ENCODE assay signal across 12 mouse cellular contexts in the genomic region with DNA sequence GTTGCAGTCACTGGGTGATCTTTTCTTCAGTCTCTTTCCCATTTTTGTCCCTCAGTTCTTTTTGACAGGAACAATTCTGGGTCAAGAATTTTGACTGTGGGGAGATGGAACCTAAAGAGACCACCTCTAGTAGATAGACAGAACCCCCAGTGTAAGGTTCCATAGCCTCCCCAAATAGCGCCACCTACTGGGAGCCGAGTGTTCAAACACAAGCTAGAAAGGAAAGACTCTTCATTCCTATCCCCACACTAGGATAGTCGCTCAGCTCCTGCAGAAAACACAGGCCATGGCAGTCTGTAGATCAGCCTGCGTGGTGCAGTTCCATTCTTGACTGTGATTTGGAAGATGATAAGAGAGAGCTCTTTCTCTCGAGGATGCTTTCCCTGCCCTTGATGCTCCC.
DNase-seq lines count a peak whose midpoint lies in the region; ATAC-seq and TF ChIP-seq lines count a peak whose summit lies in the region.
"Had no signal": no experiment of that assay in that cellular context is flagged by ENCODE, and none has a peak within 500 bp of the region (broad histone marks: within the 10 kb centered on the region; RNA-seq: fewer than 3 reads in every experiment).

No protein-coding gene starts in this region.

- no peak overlapping the region for H3K9ac ChIP-seq in lung, postnatal 0 days (replicated peaks; ENCODE audit: low read depth)
- H3K9ac ChIP-seq: forebrain, embryonic 12.5 days; midbrain, embryonic 12.5 days had no signal

- no peak for ATAC-seq in lung, postnatal 0 days

- 49% methylated on average over 5 of the region's 5 CpGs for WGBS in lung, postnatal 0 days

- no peaks in the 10 kb centered on the region for H3K36me3 ChIP-seq in E14TG2a.4 (ENCODE audit: insufficient read depth, low read length)
- H3K36me3 ChIP-seq in lung, postnatal 0 days (ENCODE audit: insufficient read depth, low read length) = no peaks in the 10 kb centered on the region
- H3K36me3 ChIP-seq: forebrain, embryonic 12.5 days; midbrain, embryonic 12.5 days had no signal

- no peaks in the 10 kb centered on the region for H3K27me3 ChIP-seq in E14TG2a.4 (ENCODE audit: insufficient read depth, low read length)
- no peaks in the 10 kb centered on the region for H3K27me3 ChIP-seq in lung, postnatal 0 days (replicated peaks; ENCODE audit: insufficient read depth, low read length)
- H3K27me3 ChIP-seq: forebrain, embryonic 12.5 days; midbrain, embryonic 12.5 days had no signal

- peak; percentile 49 for DNase-seq in adrenal gland, postnatal 14 days
- no peak for DNase-seq in adrenal gland, adult 2 months
- peak; percentile 45 to 51 for DNase-seq in kidney, postnatal 4 days
- no peak for DNase-seq in kidney, adult 8-10 months
- no peak for DNase-seq in lung, postnatal 0 days (ENCODE audit: low spot score)
- no peak for DNase-seq in urinary bladder, adult 18-20 months (ENCODE audit: low spot score in 2 of 2)
- no peak for DNase-seq in Muller cell, postnatal 12 days (ENCODE audit: inconsistent ontology term)
- DNase-seq: cerebellum, adult 11-12 months; heart, postnatal 36 days had no signal

- no peak overlapping the region for H3K4me2 ChIP-seq in lung, postnatal 0 days (replicated peaks; ENCODE audit: low read depth, low read length)
- H3K4me2 ChIP-seq: forebrain, embryonic 12.5 days; midbrain, embryonic 12.5 days had no signal

- TF ChIP-seq EP300 in lung, postnatal 0 days (IDR thresholded peaks at IDR 0.05) = no peak

- H3K9me3 ChIP-seq in E14TG2a.4 (ENCODE audit: low read length) = no peaks in the 10 kb centered on the region
- H3K9me3 ChIP-seq in lung, postnatal 0 days (ENCODE audit: low read length) = no peaks in the 10 kb centered on the region
- H3K9me3 ChIP-seq: forebrain, embryonic 12.5 days; midbrain, embryonic 12.5 days had no signal

- H3K4me3 ChIP-seq in E14TG2a.4 (replicated peaks; ENCODE audit: low read length) = peak overlapping the region; percentile 66
- no peak overlapping the region for H3K4me3 ChIP-seq in lung, postnatal 0 days (ENCODE audit: low read depth, low read length)
- H3K4me3 ChIP-seq: forebrain, embryonic 12.5 days; midbrain, embryonic 12.5 days had no signal

- no peak overlapping the region for H3K27ac ChIP-seq in lung, postnatal 0 days (ENCODE audit: low read length)
- H3K27ac ChIP-seq: forebrain, embryonic 12.5 days; midbrain, embryonic 12.5 days had no signal

- H3K4me1 ChIP-seq in E14TG2a.4 (replicated peaks; ENCODE audit: low read depth, low read length) = peaks cover 98% of the 10 kb centered on the region
- no peaks in the 10 kb centered on the region for H3K4me1 ChIP-seq in lung, postnatal 0 days (ENCODE audit: insufficient read depth, low read depth, low read length)

- TF ChIP-seq CTCF in E14TG2a.4 (conservative IDR thresholded peaks at IDR 0.05; ENCODE audit: low read length) = peak; percentile 94
- TF ChIP-seq CTCF in lung, postnatal 0 days (IDR thresholded peaks at IDR 0.05) = peak; percentile 59

Comparison
In these comparisons a context has a peak if more than half of its experiments do, and no peak if none do; other contexts are left out.
1. DNase-seq: peak in adrenal gland, postnatal 14 days (single experiment) and kidney, postnatal 4 days (2 of 2); none in adrenal gland, adult 2 months (single experiment), kidney, adult 8-10 months (0 of 2), lung, postnatal 0 days (single experiment), urinary bladder, adult 18-20 months (0 of 2) and Muller cell, postnatal 12 days (single experiment).